Mouse (Mus musculus) liver, embryonic 15.5 days (tissue): ENCODE measurements around the gene Six5. TPM values are rescaled to one million over a fixed set of nuclear protein-coding genes. Genes with fewer than 3 reads are reported as not detected.

Experiments used
- ATAC-seq: fragments of 200-750 bp; cut with Nextera tagmentation; 2 replicates; pipeline ENCODE4 v1.8.0; 2017; ENCODE audit warnings: moderate number of reproducible peaks, mild to moderate bottlenecking, moderate library complexity; ENCODE audit not compliant: insufficient read depth
- H3K27ac ChIP-seq: fragments of 300-500 bp; sonication (generic); replicated peaks from 2 replicates; pipeline ENCODE4 v1.5.1; 2015; ENCODE audit warnings: mild to moderate bottlenecking, inconsistent platforms
- H3K27me3 ChIP-seq: fragments of 300-500 bp; sonication (generic); 2 replicates; pipeline ENCODE4 v1.6.1; 2015; ENCODE audit warnings: mild to moderate bottlenecking, inconsistent platforms
- H3K36me3 ChIP-seq: fragments of 300-500 bp; sonication (generic); replicated peaks from 2 replicates; pipeline ENCODE4 v1.6.1; 2015; ENCODE audit warnings: moderate library complexity, mild to moderate bottlenecking, inconsistent platforms
- H3K4me1 ChIP-seq: fragments of 300-500 bp; sonication (generic); replicated peaks from 2 replicates; pipeline ENCODE4 v1.6.1; 2015; ENCODE audit warnings: inconsistent platforms
- H3K4me2 ChIP-seq: fragments of 300-500 bp; sonication (generic); 2 replicates; pipeline ENCODE4 v1.6.1; 2015; ENCODE audit warnings: moderate library complexity, mild to moderate bottlenecking, inconsistent platforms
- H3K4me3 ChIP-seq: fragments of 300-500 bp; sonication (generic); replicated peaks from 2 replicates; pipeline ENCODE4 v1.5.1; 2015; ENCODE audit warnings: mild to moderate bottlenecking, inconsistent platforms
- H3K9ac ChIP-seq: fragments of 300-500 bp; sonication (generic); 2 replicates; pipeline ENCODE4 v1.6.1; 2015; ENCODE audit warnings: moderate library complexity, mild to moderate bottlenecking, inconsistent platforms
- H3K9me3 ChIP-seq: fragments of 300-500 bp; sonication (generic); replicated peaks from 2 replicates; pipeline ENCODE4 v1.6.1; 2016; ENCODE audit warnings: inconsistent platforms
- WGBS: fragments of 180-500 bp; shearing (Covaris S2); methylation state at CpG from one replicate; pipeline ENCODE4 v1.1.7; 2015; ENCODE audit warnings: mixed read lengths; ENCODE audit not compliant: insufficient replicate concordance; 5-methylcytosine and 5-hydroxymethylcytosine counted together
- polyA plus RNA-seq: library from polyadenylated mRNA; unstranded; fragments of >200 nt; fragmentation: Nextera tagmentation; extraction: Ambion mirVana; gene quantifications from 2 replicates; pipeline ENCODE4 v1.2.1, GENCODE M21; 2015

Six5 gene
- polyA plus RNA-seq: 0.90 and 1.2 TPM in 2 replicates

GRCm38 (mm10) chr7:19094471-19094825 lies at the start of gene Six5:
TSS of gene Six5 (plus strand) at chr7:19094594.
- Histone ChIP-seq H3K4me2 (peak within 1 kb of the TSS; percentile 96), H3K27me3 (peaks cover 96% of the 10 kb centered on the region), H3K4me3 (peak within 1 kb of the TSS; percentile 67), H3K27ac (peak within 1 kb of the TSS; percentile 84), H3K9ac (peak within 1 kb of the TSS; percentile 60), H3K36me3 (no peaks in the 10 kb centered on the region), H3K9me3 (no peaks in the 10 kb centered on the region), H3K4me1 (peaks cover 59% of the 10 kb centered on the region)
- WGBS: 1% methylated on average over 32 of the region's 36 CpGs
- ATAC-seq: no peak

- 92% methylated on average over 6 of the region's 6 CpGs for WGBS
- Histone ChIP-seq H3K9ac (no peak overlapping the region), H3K9me3 (no peaks in the 10 kb centered on the region), H3K4me1 (no peaks in the 10 kb centered on the region), H3K27me3 (no peaks in the 10 kb centered on the region), H3K4me2 (no peak overlapping the region), H3K36me3 (peaks cover 100% of the 10 kb centered on the region), H3K4me3 (no peak overlapping the region), H3K27ac (no peak overlapping the region)
- no peak for ATAC-seq
Measured at GRCm38 (mm10) chr7:19044616-19045015, 49.8 kb upstream of the Six5 start.

GRCm38 (mm10) chr7:19046286-19047069 lies 47.9 kb upstream of the Six5 start:
- Histone ChIP-seq H3K9me3 (no peaks in the 10 kb centered on the region), H3K4me2 (no peak overlapping the region), H3K9ac (no peak overlapping the region), H3K27me3 (no peaks in the 10 kb centered on the region), H3K27ac (no peak overlapping the region), H3K36me3 (peaks cover 100% of the 10 kb centered on the region), H3K4me3 (no peak overlapping the region), H3K4me1 (no peaks in the 10 kb centered on the region)
- no peak for ATAC-seq
- 81% methylated on average over 11 of the region's 11 CpGs for WGBS

GRCm38 (mm10) chr7:19048006-19048527 lies 46.3 kb upstream of the Six5 start:
- no peak for ATAC-seq
- H3K9ac ChIP-seq: no peak overlapping the region
- no peak overlapping the region for H3K4me3 ChIP-seq
- no peaks in the 10 kb centered on the region for H3K9me3 ChIP-seq
- no peak overlapping the region for H3K4me2 ChIP-seq
- H3K36me3 ChIP-seq: peaks cover 95% of the 10 kb centered on the region
- 74% methylated on average over 14 of the region's 14 CpGs for WGBS
- H3K27ac ChIP-seq: no peak overlapping the region
- no peaks in the 10 kb centered on the region for H3K4me1 ChIP-seq
- H3K27me3 ChIP-seq: no peaks in the 10 kb centered on the region

GRCm38 (mm10) chr7:19049252-19049651 lies 45.1 kb upstream of the Six5 start:
- no peak overlapping the region for H3K4me2 ChIP-seq
- no peak overlapping the region for H3K4me3 ChIP-seq
- 75% methylated on average over 5 of the region's 5 CpGs for WGBS
- no peak overlapping the region for H3K9ac ChIP-seq
- H3K27me3 ChIP-seq: no peaks in the 10 kb centered on the region
- no peak for ATAC-seq
- peaks cover 83% of the 10 kb centered on the region for H3K36me3 ChIP-seq
- H3K27ac ChIP-seq: no peak overlapping the region
- no peaks in the 10 kb centered on the region for H3K4me1 ChIP-seq
- no peaks in the 10 kb centered on the region for H3K9me3 ChIP-seq

GRCm38 (mm10) chr7:19050172-19050571 lies 44.2 kb upstream of the Six5 start:
- peaks cover 74% of the 10 kb centered on the region for H3K36me3 ChIP-seq
- no peaks in the 10 kb centered on the region for H3K27me3 ChIP-seq
- no peak overlapping the region for H3K4me2 ChIP-seq
- no peak for ATAC-seq
- no peaks in the 10 kb centered on the region for H3K9me3 ChIP-seq
- no peak overlapping the region for H3K27ac ChIP-seq
- H3K4me1 ChIP-seq: no peaks in the 10 kb centered on the region
- no peak overlapping the region for H3K4me3 ChIP-seq
- no peak overlapping the region for H3K9ac ChIP-seq
- 66% methylated on average over 8 of the region's 8 CpGs for WGBS

- Histone ChIP-seq H3K4me3 (no peak overlapping the region), H3K9me3 (no peaks in the 10 kb centered on the region), H3K4me2 (no peak overlapping the region), H3K27ac (no peak overlapping the region), H3K36me3 (peaks cover 64% of the 10 kb centered on the region), H3K27me3 (no peaks in the 10 kb centered on the region), H3K9ac (no peak overlapping the region), H3K4me1 (no peaks in the 10 kb centered on the region)
- no peak for ATAC-seq
- 59% methylated on average over 4 of the region's 4 CpGs for WGBS
Measured at GRCm38 (mm10) chr7:19051161-19051560, 43.2 kb upstream of the Six5 start.

GRCm38 (mm10) chr7:19052345-19053135 lies 41.9 kb upstream of the Six5 start:
- ATAC-seq: no peak
- Histone ChIP-seq H3K4me2 (no peak overlapping the region), H3K36me3 (peaks cover 50% of the 10 kb centered on the region), H3K4me3 (no peak overlapping the region), H3K27ac (no peak overlapping the region), H3K9me3 (no peaks in the 10 kb centered on the region), H3K4me1 (no peaks in the 10 kb centered on the region), H3K27me3 (no peaks in the 10 kb centered on the region), H3K9ac (no peak overlapping the region)
- whole genome bisulfite sequencing: 74% methylated on average over 15 of the region's 15 CpGs

GRCm38 (mm10) chr7:19053136-19053532 lies 41.3 kb upstream of the Six5 start:
- ATAC-seq: no peak
- Histone ChIP-seq H3K27me3 (no peaks in the 10 kb centered on the region), H3K4me2 (no peak overlapping the region), H3K36me3 (peaks cover 44% of the 10 kb centered on the region), H3K9me3 (no peaks in the 10 kb centered on the region), H3K4me3 (no peak overlapping the region), H3K9ac (no peak overlapping the region), H3K4me1 (no peaks in the 10 kb centered on the region), H3K27ac (no peak overlapping the region)
- WGBS: 76% methylated on average over 7 of the region's 7 CpGs

- WGBS: 56% methylated on average over 33 of the region's 33 CpGs
- H3K27ac ChIP-seq: no peak within 1 kb of the TSS
- H3K4me2 ChIP-seq: no peak within 1 kb of the TSS
- H3K27me3 ChIP-seq: 0 out of 2 replicates have a peak, but pooled peaks cover 2% of the 10 kb centered on the region
- H3K9ac ChIP-seq: no peak within 1 kb of the TSS
- peaks cover 33% of the 10 kb centered on the region for H3K36me3 ChIP-seq
- no peaks in the 10 kb centered on the region for H3K9me3 ChIP-seq
- no peak for ATAC-seq
- no peak within 1 kb of the TSS for H3K4me3 ChIP-seq
- H3K4me1 ChIP-seq: no peaks in the 10 kb centered on the region
Measured at GRCm38 (mm10) chr7:19054047-19054776, 40.2 kb upstream of the Six5 start, which contains the start of gene Rsph6a. TSS of gene Rsph6a (plus strand) at chr7:19054690.

GRCm38 (mm10) chr7:19054777-19055076 lies 39.7 kb upstream of the Six5 start:
- ATAC-seq: no peak

More at GRCm38 (mm10) chr7:19054777-19055076, 39.7 kb upstream of the Six5 start:
- WGBS: 73% methylated on average over 9 of the region's 9 CpGs
- Histone ChIP-seq H3K4me3 (no peak overlapping the region), H3K36me3 (peaks cover 28% of the 10 kb centered on the region), H3K4me2 (no peak overlapping the region), H3K4me1 (no peaks in the 10 kb centered on the region), H3K27ac (no peak overlapping the region), H3K27me3 (peaks cover 7% of the 10 kb centered on the region), H3K9ac (no peak overlapping the region), H3K9me3 (no peaks in the 10 kb centered on the region)
